Mouse (Mus musculus): ENCODE results near the gene Abhd11. TPM values are rescaled to one million over a fixed set of nuclear protein-coding genes. Genes with fewer than 3 reads are reported as not detected.

The Abhd11 gene
- total RNA-seq, 1 experiment from 2014 or later = 13.0 TPM

DNA sequence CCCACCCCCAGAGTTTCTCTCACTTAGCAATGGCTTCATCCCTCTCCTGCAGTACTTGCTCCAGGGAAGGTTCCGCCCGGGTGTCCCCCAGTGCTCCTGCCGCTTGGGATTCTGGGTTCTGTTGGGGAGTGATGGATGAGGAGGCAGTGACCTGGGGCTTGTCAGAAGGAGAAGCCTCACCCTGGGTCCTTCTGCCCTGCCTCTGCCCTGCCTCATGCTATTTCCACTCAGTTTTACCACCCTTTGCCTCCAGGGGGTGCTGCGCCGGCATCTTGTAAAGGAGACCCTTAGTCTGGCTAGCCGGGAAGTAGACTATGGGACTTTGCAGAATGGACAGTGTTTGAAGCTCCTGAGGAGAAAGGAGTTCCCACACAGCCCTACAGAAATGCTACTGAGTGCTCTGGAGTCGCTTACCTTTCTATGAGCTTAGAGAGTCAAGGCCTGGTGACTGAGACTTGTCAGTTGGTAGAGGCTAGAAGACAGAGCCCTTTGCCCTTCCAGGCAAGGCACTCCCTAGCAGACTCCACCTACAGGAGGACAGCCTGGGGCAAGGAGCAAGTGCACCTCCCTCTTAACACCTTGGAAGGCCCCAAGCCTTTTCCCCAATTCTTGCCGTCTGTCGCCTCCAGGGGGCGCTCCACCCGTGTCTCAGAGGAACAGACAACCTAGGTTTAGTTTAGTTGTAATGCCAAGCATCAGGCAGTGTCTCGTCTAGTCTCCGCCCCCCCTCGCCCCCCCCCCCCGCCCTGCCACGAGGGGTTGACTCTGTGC is 3.9 kb downstream of the Abhd11 start:
- ATAC-seq (replicated peaks; ENCODE audit: insufficient number of reproducible peaks, low FRiP score, low TSS enrichment, poor library complexity, severe bottlenecking) = no peak

DNA sequence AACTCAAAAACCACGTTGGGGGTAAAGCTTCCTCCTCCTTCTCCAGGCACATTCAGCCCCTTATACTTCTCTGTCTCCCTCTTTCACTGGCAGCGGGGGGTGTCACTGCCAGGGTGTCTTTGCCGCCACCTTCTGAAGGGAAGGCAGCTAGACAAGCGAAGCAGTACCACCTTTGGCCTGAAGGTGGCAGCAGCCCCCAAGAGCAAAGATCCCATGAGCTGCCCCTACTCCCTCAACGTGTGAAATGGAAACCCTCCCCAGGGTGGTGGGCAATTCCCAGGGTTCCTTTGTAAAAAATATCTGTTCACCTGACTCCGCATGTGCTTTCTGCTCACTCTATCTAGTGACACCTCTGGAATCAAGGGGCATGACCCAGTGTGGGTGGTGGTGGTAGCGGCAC is 6.5 kb downstream of the Abhd11 start:
- ATAC-seq (replicated peaks; ENCODE audit: insufficient number of reproducible peaks, low FRiP score, low TSS enrichment, poor library complexity, severe bottlenecking) = peak; percentile 65; the same call in 1 of the 2 replicates

DNA sequence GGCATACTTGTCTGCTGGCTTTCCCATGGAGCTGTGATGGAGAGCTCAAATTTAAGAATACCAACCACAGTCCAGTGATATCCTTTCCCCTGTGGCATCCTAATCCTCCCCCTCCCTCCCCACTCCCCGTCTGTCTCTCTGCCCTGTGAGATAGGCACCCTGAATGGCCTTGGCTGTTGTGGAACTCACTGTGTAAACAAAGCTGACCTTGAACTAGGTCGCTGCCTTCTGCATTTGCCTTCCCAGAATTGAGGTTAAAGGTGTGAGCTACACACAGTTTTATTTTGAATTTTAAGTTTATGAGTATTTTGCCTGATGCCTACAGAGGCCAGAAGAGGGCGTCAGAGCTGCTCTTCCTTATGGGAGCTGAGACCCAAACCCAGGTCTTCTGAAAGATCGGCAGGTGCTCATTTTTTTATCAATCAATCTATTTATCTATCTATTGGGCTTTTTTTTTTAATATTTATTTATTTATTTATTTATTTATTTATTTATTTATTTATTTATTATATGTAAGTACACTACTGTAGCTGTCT is 7.3 kb downstream of the Abhd11 start:
- no peak for ATAC-seq (replicated peaks; ENCODE audit: insufficient number of reproducible peaks, low FRiP score, low TSS enrichment, poor library complexity, severe bottlenecking)

DNA sequence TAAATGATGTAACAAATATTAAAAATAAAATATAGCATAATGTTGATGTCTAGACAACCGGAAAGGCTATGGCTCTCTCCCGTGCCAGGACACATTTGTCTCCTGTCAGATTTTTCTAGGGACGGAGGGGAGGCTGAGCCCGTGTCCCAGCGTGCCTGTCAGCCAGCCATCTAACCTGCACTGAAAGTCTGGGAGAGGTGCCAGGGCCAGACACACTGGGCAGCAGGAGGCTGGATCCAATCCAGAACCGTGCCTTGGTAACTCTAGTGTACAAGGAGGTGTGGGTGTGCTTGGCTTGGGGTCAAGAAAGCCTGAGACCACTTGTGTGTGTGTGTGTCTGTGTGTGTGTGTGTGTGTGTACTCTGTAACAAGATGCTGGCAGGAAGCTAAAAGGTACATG is 12.9 kb downstream of the Abhd11 start:
- no peak for ATAC-seq (replicated peaks; ENCODE audit: insufficient number of reproducible peaks, low FRiP score, low TSS enrichment, poor library complexity, severe bottlenecking)

DNA sequence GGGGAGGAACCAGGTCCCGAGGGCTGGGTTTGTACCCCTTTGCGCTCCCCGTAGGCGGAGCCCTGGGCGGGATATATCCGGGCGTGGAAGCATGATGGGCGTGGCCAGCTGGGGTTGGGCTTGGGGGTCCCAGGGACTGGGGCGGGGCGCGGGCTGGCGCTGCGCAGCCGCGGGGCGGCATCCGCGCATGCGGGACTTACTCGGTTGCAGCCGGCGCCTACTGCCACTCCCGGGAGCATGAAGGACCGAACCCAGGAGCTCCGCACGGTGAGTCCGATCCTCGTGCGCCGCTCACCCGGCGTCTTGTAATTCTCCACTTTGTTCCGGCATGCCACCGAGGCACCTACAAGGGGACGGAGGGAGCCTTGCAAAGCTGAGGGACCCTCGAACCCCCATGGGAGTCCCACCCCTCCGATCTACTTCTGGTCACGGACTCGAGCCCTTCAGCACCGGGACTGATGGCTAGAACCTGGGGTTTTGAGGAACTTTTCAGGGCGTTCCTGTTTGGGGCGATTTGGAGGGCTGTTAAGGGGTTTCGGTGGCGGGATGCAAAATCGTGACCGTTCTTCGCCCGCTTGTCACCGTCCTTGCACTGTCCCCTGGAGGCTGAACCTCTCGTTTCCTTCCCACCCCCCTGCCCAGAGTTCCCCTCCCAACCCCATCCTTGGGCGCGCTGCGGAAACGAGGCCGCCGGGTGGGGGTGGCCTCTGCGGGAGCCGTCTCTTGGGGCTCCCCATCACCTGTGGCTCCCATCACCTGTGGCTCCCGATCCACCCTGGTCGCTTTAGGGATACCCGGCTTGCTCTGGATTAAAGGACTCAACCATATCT is 14.6 kb downstream of the Abhd11 start, which contains the start of gene Stx1a:
Stx1a (plus strand) TSS at position 139 of the 830 bp plus-strand sequence.
- no peak for ATAC-seq (replicated peaks; ENCODE audit: insufficient number of reproducible peaks, low FRiP score, low TSS enrichment, poor library complexity, severe bottlenecking)

DNA sequence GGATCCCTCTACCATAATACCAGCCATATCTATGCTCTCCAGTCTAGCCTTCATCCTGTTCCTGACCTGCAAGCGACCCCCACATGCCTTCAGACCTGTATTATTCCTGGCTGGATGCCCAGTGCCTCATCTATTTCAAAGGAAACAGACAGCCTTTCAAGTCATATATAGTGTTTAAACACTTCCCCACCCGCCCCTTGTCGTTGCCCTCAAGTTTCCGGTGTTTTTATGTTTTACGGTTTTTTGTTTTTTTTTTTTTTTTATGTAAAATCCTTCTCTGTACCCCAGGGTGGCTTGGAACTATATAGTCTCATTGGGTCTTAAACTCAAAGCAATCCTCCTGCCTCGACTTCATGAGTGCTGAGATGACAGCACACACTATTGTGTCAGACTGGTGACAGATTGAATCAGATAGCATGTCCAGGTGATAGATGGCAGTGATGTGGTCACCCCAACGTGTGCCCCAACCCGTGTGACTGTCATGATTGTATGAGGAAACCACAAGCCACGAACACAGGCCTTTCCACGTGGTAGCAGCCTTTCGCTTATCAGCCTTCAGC is 15.8 kb downstream of the Abhd11 start:
- peak; percentile 49; the same call in 1 of the 2 replicates for ATAC-seq (replicated peaks; ENCODE audit: insufficient number of reproducible peaks, low FRiP score, low TSS enrichment, poor library complexity, severe bottlenecking)

DNA sequence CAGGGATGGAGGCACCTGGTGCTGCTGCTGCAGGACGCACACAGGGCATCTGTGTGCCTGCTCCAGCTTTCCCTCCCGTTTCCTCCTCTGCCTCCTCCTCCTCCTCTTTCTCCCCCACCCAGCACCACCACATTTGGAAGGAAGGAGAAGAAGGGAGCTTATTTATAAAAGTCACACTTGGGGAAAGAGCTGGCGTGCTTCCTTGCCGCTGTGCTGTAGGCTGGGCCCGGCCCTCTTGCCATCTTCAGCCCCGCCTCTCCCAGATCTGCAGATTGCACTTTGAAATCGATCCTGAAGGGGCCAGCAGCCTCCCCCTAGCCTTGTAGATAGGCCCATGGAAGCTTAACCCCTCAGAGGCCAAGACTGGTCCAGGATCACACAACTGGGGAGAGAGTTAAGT is 16.9 kb downstream of the Abhd11 start:
- no peak for ATAC-seq (replicated peaks; ENCODE audit: insufficient number of reproducible peaks, low FRiP score, low TSS enrichment, poor library complexity, severe bottlenecking)

DNA sequence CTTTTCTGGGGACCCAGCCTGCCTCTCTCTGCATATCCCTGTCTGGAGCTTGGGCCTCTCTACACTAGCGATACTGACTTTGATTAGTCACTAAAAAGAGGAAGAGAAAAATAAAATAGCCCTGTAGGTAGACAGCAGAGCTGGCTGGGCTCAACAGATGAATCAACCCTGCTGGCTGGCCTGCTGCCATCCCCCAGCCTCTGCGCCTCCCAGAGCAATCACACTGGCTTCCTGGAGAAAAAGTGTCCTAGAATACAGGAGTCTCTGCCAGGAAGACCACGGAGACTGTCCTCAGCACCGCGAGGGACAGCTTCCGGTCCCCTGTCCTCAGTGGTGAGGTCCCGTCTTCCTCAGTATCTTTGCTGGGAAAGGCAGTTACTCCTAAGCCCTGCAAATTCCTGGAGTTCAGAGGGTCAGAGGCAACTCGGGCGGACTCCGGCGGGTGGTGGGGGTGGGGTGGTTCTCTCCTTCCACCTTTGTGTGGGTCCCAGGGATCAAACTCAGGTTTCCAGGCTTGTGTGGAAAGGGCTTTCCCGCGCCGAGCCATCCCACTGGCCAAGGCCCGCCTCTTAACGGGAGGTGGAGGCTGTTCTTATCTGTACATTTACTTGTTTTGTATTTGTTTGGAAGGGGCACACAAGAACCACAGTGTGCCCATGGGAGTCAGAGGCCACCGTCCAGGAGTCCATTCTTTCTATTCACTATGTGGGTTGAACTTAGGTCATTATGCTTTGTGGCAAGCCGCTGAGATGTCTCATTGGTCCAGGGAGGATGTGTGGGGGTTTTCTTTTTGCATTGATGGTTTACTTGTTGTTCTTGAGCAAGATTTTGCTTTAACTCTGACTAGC is 20.3 kb downstream of the Abhd11 start:
- no peak for ATAC-seq (replicated peaks; ENCODE audit: insufficient number of reproducible peaks, low FRiP score, low TSS enrichment, poor library complexity, severe bottlenecking)

DNA sequence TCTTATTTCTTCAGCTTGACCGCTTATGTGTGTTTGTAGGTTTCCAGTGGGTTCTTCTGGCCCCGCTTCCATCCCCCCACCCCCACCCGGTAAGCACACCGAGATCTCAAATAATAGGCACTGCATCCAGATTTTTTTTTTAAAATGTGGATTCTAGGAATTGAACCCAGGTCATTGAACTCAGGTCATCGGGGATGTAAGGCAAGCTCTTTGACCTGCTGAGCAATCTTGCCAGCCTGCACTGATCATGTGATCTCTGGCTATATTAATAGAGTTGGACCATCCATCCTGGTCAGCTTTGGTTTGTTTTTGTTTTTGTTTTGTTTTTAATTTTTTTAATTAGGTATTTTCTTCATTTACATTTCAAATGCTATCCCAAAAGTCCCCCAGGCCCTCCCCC is 23.6 kb downstream of the Abhd11 start:
- ATAC-seq (replicated peaks; ENCODE audit: insufficient number of reproducible peaks, low FRiP score, low TSS enrichment, poor library complexity, severe bottlenecking) = no peak

DNA sequence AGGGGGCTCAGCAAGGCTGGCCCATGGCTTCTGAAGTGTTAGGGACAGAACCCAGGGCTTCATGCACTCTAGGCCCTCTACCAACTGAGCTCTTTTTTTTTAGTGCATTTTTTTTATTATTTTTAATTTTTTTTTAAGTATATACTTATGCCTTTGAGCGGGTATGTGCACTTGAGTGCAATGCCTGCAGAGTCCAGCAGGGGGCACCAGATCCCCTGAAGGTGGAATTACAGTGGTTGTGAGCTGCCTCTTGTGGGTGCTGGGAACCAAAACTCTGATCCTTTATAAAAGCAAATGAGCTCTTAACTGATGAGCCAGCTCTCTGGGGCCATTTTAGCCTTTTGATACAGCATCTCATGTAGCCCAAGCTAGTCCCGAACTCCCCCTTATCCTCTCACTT is 25.6 kb downstream of the Abhd11 start:
- no peak for ATAC-seq (replicated peaks; ENCODE audit: insufficient number of reproducible peaks, low FRiP score, low TSS enrichment, poor library complexity, severe bottlenecking)

DNA sequence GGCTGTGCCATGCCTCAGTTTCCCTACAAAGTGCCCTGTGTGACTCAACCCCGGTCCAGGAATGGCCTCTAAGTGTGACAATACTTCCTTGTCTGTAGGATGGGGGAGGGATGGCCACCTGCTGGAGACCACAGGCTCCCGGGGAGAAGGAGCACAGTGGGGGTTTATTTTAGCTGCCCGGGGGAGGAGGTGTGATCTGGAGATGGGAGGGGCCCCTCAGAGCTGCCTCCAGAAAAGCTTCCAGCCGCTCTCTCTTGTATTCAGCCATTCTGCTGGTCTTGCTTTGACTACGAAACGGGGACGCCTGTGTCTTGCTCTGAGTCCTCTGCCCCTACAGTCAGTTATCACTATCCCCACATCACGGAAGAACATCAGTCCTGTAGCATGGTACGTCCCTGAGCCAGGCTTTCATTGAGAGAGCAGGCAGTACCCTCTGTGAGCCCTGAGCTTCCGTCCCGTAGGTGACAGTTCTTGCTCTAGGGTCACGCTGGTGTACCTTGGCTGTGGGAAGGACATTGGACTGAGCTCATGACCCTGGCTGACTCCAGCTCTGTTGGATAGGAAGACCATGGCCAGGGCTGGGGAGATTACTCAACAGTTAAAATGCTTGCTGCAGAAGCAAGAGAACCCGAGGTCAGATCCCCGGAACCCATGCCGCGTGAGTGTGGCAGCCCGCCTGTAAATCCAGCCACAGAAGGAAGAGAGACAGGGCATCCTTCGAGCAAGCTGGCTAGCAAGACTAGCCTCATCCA is 26.8 kb downstream of the Abhd11 start:
- ATAC-seq (replicated peaks; ENCODE audit: insufficient number of reproducible peaks, low FRiP score, low TSS enrichment, poor library complexity, severe bottlenecking) = no peak

DNA sequence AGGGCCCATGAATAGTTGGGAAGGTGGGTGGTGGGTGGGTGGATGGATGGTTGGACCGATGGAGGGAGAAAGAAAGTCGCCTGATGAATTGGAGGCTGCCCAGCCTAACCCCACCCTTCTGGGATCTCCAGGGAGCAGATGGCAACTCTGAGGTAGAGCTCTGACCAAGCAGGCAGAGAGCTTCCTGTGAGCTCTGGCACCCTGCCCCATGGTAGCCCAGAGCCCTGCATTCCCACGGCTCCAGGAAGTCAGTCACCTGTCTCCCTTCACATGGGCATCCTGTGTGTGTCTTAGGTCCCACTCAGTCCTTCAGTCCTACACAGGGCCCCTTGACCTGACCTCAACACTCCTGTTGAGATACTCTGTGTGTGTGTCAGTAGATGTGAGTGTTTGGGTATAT is 29.0 kb downstream of the Abhd11 start:
- ATAC-seq (replicated peaks; ENCODE audit: insufficient number of reproducible peaks, low FRiP score, low TSS enrichment, poor library complexity, severe bottlenecking) = no peak

DNA sequence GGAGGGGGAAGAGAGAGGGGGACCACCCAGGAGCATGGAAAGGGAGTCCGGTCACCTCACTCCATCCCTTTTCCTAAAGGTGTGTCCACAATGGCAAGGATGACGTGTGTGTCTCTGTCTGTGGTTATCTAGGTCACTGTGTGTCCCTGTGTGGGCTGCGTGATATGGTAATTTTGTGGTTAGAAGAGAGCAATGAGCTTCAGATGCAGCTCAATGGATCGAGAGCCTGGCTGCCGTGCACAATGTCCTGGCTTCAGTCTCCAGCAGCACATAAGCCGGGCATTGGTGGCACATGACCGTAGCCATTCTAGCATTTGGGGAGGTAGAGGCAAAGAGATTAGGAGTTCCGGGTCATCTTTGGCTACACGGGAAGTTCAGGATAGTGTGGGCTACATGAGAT is 30.6 kb downstream of the Abhd11 start:
- ATAC-seq (replicated peaks; ENCODE audit: insufficient number of reproducible peaks, low FRiP score, low TSS enrichment, poor library complexity, severe bottlenecking) = no peak

DNA sequence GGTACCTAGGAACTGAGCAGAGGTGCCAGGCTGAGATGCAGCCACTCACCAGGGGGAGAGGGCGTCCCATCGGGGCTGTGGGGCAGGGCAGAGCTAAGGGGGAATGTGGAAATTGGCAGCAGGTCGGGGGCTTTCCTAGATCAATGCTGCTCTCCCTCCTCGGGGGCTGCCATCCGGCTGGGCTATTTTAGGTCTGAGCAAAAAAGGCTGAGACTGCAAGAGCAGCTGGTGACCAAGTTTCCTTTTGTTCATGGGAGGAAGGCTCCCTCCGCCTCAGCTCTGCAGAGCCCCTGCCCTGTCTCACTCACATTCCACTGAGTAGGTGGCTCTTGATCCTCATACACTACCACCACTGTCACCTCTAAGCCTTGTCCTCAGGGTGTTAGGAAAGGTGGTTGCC is 31.1 kb downstream of the Abhd11 start:
- no peak for ATAC-seq (replicated peaks; ENCODE audit: insufficient number of reproducible peaks, low FRiP score, low TSS enrichment, poor library complexity, severe bottlenecking)

DNA sequence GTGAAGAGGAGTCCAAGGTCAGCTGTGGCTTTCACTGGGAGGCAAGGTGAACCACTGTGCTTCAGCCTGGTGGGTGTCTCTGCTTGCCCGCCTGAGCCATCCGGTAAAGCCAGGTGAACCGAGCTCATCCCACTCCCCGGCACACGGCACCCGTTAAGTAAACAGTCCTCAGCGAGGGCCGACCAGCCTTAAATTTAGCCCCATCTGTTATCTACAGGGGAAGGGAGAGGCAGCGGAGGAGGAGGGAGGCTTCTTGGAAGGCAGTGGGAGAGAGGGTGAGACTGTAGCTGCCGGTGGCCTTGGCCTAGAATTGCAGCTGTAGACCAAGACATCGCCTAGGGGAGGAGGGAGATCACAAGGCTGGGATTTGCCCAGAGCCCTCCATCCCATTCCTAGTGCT is 31.8 kb downstream of the Abhd11 start:
- no peak for ATAC-seq (replicated peaks; ENCODE audit: insufficient number of reproducible peaks, low FRiP score, low TSS enrichment, poor library complexity, severe bottlenecking)

DNA sequence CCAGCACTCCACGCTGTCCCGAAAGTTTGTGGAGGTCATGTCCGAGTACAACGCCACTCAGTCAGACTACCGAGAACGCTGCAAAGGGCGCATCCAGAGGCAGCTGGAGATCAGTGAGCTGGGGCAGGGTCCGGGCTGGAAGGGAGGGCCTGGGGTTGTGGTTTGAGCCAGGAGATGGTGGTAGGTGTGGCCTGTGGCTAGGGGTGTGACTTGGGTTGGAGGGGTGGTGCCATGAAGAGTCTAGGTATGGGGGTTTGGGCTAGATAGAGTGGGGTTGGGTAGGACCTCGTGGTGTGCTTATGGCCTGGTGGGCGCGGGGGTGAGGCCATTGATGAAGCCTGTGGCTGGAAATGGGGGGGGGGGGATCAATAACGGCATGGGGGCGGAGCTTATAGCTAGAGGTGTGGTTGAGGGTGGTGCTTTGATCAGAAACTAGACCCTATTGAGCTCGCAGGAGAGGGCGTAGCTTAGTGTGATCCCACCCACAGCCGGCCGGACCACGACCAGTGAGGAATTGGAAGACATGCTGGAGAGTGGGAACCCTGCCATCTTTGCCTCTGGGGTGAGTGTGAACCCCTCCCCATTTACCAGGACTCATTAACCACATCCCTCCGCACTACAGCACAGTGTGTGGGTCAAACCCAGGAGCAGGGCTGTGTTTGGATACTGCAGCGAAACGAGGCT is 33.3 kb downstream of the Abhd11 start:
- ATAC-seq (replicated peaks; ENCODE audit: insufficient number of reproducible peaks, low FRiP score, low TSS enrichment, poor library complexity, severe bottlenecking) = no peak

DNA sequence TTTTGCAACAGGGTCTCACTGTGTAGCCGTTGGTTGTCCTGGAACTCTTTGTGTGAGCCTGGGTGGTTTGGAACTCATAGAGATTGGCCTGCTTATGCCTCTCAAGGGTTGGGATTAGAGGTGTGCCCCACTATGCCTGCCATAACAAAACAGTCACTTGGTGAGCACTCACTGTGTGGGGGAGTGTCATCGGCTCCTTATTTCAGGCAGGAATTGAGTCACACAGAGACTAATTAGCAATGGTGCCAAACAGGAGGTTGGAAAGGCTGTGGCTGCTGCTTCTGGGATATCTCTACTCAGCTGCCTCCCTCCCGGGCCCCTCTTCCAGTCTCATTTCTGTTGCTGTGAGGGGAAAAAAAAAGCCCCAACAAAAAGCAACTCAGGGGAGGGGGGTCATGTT is 35.6 kb downstream of the Abhd11 start:
- ATAC-seq (replicated peaks; ENCODE audit: insufficient number of reproducible peaks, low FRiP score, low TSS enrichment, poor library complexity, severe bottlenecking) = no peak
